Mouse (Mus musculus) neural tube, embryonic 14.5 days (tissue): Measurements from ENCODE around the gene Sowahc. TPM values are rescaled to one million over a fixed set of nuclear protein-coding genes. Genes with fewer than 3 reads are reported as not detected.

Experiments
- ATAC-seq: fragments of 200-750 bp; cut with Nextera tagmentation; 2 replicates; pipeline ENCODE4 v1.8.0; 2017; ENCODE audit warnings: low read depth, mild to moderate bottlenecking, moderate TSS enrichment, moderate library complexity
- H3K27ac ChIP-seq: fragments of 300-500 bp; sonication (generic); 2 replicates; pipeline ENCODE4 v1.5.1; 2014; ENCODE audit warnings: low read depth, mild to moderate bottlenecking, control low read depth, low read length, moderate library complexity, mixed read lengths
- H3K27me3 ChIP-seq: fragments of 300-500 bp; sonication (generic); 2 replicates; pipeline ENCODE4 v1.6.1; 2014; ENCODE audit warnings: low read length; ENCODE audit not compliant: control insufficient read depth, insufficient read depth
- H3K36me3 ChIP-seq: fragments of 300-500 bp; sonication (generic); 2 replicates; pipeline ENCODE4 v1.6.1; 2014; ENCODE audit warnings: low read length, mixed read lengths; ENCODE audit not compliant: control insufficient read depth, insufficient read depth
- H3K4me1 ChIP-seq: fragments of 300-500 bp; sonication (generic); 2 replicates; pipeline ENCODE4 v1.6.1; 2014; ENCODE audit warnings: low read length; ENCODE audit not compliant: control insufficient read depth, insufficient read depth
- H3K4me2 ChIP-seq: fragments of 300-500 bp; sonication (generic); 2 replicates; pipeline ENCODE4 v1.6.1; 2014; ENCODE audit warnings: mild to moderate bottlenecking, low read depth, low read length, control low read depth
- H3K4me3 ChIP-seq: fragments of 300-500 bp; sonication (generic); 2 replicates; pipeline ENCODE4 v1.5.1; 2014; ENCODE audit warnings: low read depth, low read length, control low read depth, mixed read lengths
- H3K9ac ChIP-seq: fragments of 300-500 bp; sonication (generic); replicated peaks from 2 replicates; pipeline ENCODE4 v1.6.1; 2014; ENCODE audit warnings: low read depth, mild to moderate bottlenecking, control low read depth, low read length, mixed read lengths
- H3K9me3 ChIP-seq: fragments of 300-500 bp; sonication (generic); 2 replicates; pipeline ENCODE4 v1.6.1; 2016; ENCODE audit warnings: low read length; ENCODE audit not compliant: control insufficient read depth
- WGBS: fragments of 180-500 bp; shearing (Covaris S2); extraction: QIAGEN DNeasy Blood & Tissue Kit; methylation state at CpG from one replicate; pipeline ENCODE4 v1.1.7; 2014; 5-methylcytosine and 5-hydroxymethylcytosine counted together
- polyA plus RNA-seq: library from polyadenylated mRNA; unstranded; fragments of >200 nt; fragmentation: Nextera tagmentation; extraction: Ambion mirVana; gene quantifications from 2 replicates; pipeline ENCODE4 v1.2.1, GENCODE M21; 2014

The Sowahc gene
- polyA plus RNA-seq, 1 experiment from 2014 or later = 16.6 TPM

GRCm38 (mm10) chr10:59222271-59223101 lies 733 bp downstream of the Sowahc start:
- Histone ChIP-seq H3K36me3 (no peaks in the 10 kb centered on the region), H3K27ac (no peak overlapping the region; the same call in 1 of the 2 replicates), H3K9ac (peak overlapping the region; percentile 67), H3K4me3 (peak overlapping the region; percentile 94), H3K4me2 (peak overlapping the region; percentile 99), H3K4me1 (peaks cover 14% of the 10 kb centered on the region), H3K27me3 (peaks cover 2% of the 10 kb centered on the region; the same call in 1 of the 2 replicates), H3K9me3 (no peaks in the 10 kb centered on the region)
- no peak for ATAC-seq
- WGBS = under 1% methylated on average over 49 of the region's 49 CpGs

- H3K4me2 ChIP-seq = peak overlapping the region; percentile 99
- H3K36me3 ChIP-seq = no peaks in the 10 kb centered on the region
- 39% methylated on average over 14 of the region's 14 CpGs for WGBS
- peaks cover 2% of the 10 kb centered on the region; the same call in 1 of the 2 replicates for H3K27me3 ChIP-seq
- H3K27ac ChIP-seq = no peak overlapping the region
- peak overlapping the region; percentile 67; the same call in 1 of the 2 replicates for H3K9ac ChIP-seq
- no peak for ATAC-seq
- peak overlapping the region; percentile 94 for H3K4me3 ChIP-seq
- no peaks in the 10 kb centered on the region for H3K9me3 ChIP-seq
- H3K4me1 ChIP-seq = peaks cover 14% of the 10 kb centered on the region
These were observed 1.5 kb downstream of the Sowahc start for GRCm38 (mm10) chr10:59223301-59223700.

GRCm38 (mm10) chr10:59223890-59224289 lies 2.1 kb downstream of the Sowahc start:
- Histone ChIP-seq H3K4me3 (peak overlapping the region; percentile 94; the same call in 1 of the 2 replicates), H3K27ac (no peak overlapping the region), H3K4me1 (peaks cover 14% of the 10 kb centered on the region), H3K36me3 (no peaks in the 10 kb centered on the region), H3K4me2 (peak overlapping the region; percentile 99; the same call in 1 of the 2 replicates), H3K27me3 (peaks cover 2% of the 10 kb centered on the region; the same call in 1 of the 2 replicates), H3K9me3 (no peaks in the 10 kb centered on the region), H3K9ac (no peak overlapping the region)
- WGBS = 72% methylated on average over 4 of the region's 4 CpGs
- ATAC-seq = no peak

- no peak overlapping the region for H3K27ac ChIP-seq
- no peaks in the 10 kb centered on the region for H3K9me3 ChIP-seq
- H3K4me1 ChIP-seq = peaks cover 14% of the 10 kb centered on the region
- no peak overlapping the region for H3K4me2 ChIP-seq
- peaks cover 2% of the 10 kb centered on the region; the same call in 1 of the 2 replicates for H3K27me3 ChIP-seq
- ATAC-seq = no peak
- H3K36me3 ChIP-seq = no peaks in the 10 kb centered on the region
- WGBS = 100% methylated on average over 2 of the region's 2 CpGs
- H3K4me3 ChIP-seq = no peak overlapping the region
- no peak overlapping the region for H3K9ac ChIP-seq
These were observed 3.4 kb downstream of the Sowahc start for GRCm38 (mm10) chr10:59225137-59225536.

- Histone ChIP-seq H3K9me3 (no peaks in the 10 kb centered on the region), H3K27me3 (no peaks in the 10 kb centered on the region), H3K4me1 (no peaks in the 10 kb centered on the region), H3K27ac (no peak overlapping the region), H3K36me3 (no peaks in the 10 kb centered on the region), H3K4me3 (no peak overlapping the region), H3K9ac (no peak overlapping the region), H3K4me2 (no peak overlapping the region)
- WGBS = 85% methylated on average over 4 of the region's 4 CpGs
- ATAC-seq = no peak
These were observed 7.6 kb downstream of the Sowahc start for GRCm38 (mm10) chr10:59229205-59229820.

GRCm38 (mm10) chr10:59235227-59235626 lies 13.5 kb downstream of the Sowahc start:
- no peak overlapping the region for H3K9ac ChIP-seq
- H3K4me2 ChIP-seq = no peak overlapping the region
- H3K27ac ChIP-seq = no peak overlapping the region
- no peaks in the 10 kb centered on the region for H3K9me3 ChIP-seq
- no peaks in the 10 kb centered on the region for H3K27me3 ChIP-seq
- 93% methylated on average over 2 of the region's 2 CpGs for WGBS
- no peaks in the 10 kb centered on the region for H3K4me1 ChIP-seq
- H3K4me3 ChIP-seq = no peak overlapping the region
- H3K36me3 ChIP-seq = no peaks in the 10 kb centered on the region
- ATAC-seq = no peak

GRCm38 (mm10) chr10:59235847-59236246 lies 14.1 kb downstream of the Sowahc start:
- Histone ChIP-seq H3K4me1 (no peaks in the 10 kb centered on the region), H3K9ac (no peak overlapping the region), H3K27ac (no peak overlapping the region), H3K4me2 (no peak overlapping the region), H3K9me3 (no peaks in the 10 kb centered on the region), H3K27me3 (no peaks in the 10 kb centered on the region), H3K36me3 (no peaks in the 10 kb centered on the region), H3K4me3 (no peak overlapping the region)
- no peak for ATAC-seq
- WGBS = 62% methylated on average over 4 of the region's 4 CpGs

GRCm38 (mm10) chr10:59236486-59236885 lies 14.7 kb downstream of the Sowahc start:
- H3K27me3 ChIP-seq = no peaks in the 10 kb centered on the region
- ATAC-seq = no peak
- no peaks in the 10 kb centered on the region for H3K36me3 ChIP-seq
- no peaks in the 10 kb centered on the region for H3K4me1 ChIP-seq
- H3K9me3 ChIP-seq = no peaks in the 10 kb centered on the region
- H3K4me2 ChIP-seq = no peak overlapping the region
- 87% methylated on average over 6 of the region's 6 CpGs for WGBS
- no peak overlapping the region for H3K27ac ChIP-seq
- no peak overlapping the region for H3K9ac ChIP-seq
- H3K4me3 ChIP-seq = no peak overlapping the region

GRCm38 (mm10) chr10:59237757-59238156 lies 16.0 kb downstream of the Sowahc start:
- Histone ChIP-seq H3K4me2 (no peak overlapping the region), H3K27ac (no peak overlapping the region), H3K36me3 (no peaks in the 10 kb centered on the region), H3K4me1 (no peaks in the 10 kb centered on the region), H3K4me3 (no peak overlapping the region), H3K9me3 (no peaks in the 10 kb centered on the region), H3K9ac (no peak overlapping the region), H3K27me3 (no peaks in the 10 kb centered on the region)
- no peak for ATAC-seq
- WGBS = 52% methylated on average over 3 of the region's 3 CpGs
